14 mouse cellular contexts compared by ENCODE assay signal in genomic region chr4:148395198-148395597, GRCm38 (mm10).
"Had no signal": no experiment of that assay in that cellular context is flagged by ENCODE, and none has a peak within 500 bp of the region (broad histone marks: within the 10 kb centered on the region; RNA-seq: fewer than 3 reads in every experiment).

No protein-coding gene starts in this region.

- H3K9me3 ChIP-seq: liver, embryonic 15.5 days; stomach, embryonic 15.5 days had no signal

- H3K27ac ChIP-seq: kidney, postnatal 0 days; liver, embryonic 15.5 days; stomach, embryonic 15.5 days had no signal

- H3K27me3 ChIP-seq: liver, embryonic 15.5 days; stomach, embryonic 15.5 days had no signal

- H3K4me1 ChIP-seq: liver, embryonic 15.5 days; stomach, embryonic 15.5 days had no signal

- H3K36me3 ChIP-seq: liver, embryonic 15.5 days; stomach, embryonic 15.5 days had no signal

- H3K4me2 ChIP-seq: liver, embryonic 11.5 days; liver, embryonic 15.5 days; stomach, embryonic 15.5 days had no signal

- H3K4me3 ChIP-seq: liver, embryonic 15.5 days; stomach, embryonic 15.5 days had no signal

- ATAC-seq: lung, postnatal 0 days had no signal

- DNase-seq: kidney, adult 9 months; kidney, postnatal 36 days; layer of hippocampus, adult 9-11 months; layer of hippocampus, postnatal 36 days; lung, adult 2 months; lung, postnatal 36 days; midbrain, embryonic 14.5 days; thymus, adult 2 months; thymus, postnatal 25 days had no signal

- H3K9ac ChIP-seq: liver, embryonic 15.5 days; stomach, embryonic 15.5 days had no signal
